Mouse (Mus musculus): ENCODE measurements around the gene Crebbp.

DNA sequence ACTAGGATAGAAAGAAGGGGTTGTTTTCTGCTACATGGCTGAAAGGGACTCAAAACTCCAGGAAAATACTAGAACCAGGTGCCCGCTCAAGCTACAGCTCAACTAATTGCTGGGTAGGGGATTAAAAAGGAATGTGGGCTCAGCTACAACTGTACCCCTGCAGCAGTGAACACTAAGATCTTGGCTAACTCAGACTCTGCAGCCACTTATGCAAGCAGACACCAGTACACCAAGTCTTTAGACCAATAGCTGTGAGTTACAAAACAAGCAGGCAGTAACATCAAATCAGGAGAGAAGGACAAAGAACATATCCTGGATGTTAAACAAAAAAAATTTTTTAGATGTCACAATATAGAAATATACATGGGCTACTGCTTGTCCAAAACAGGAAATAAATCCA lies 23.6 kb downstream of the Crebbp start:
- no peak for TF ChIP-seq CTCF (IDR thresholded peaks at IDR 0.05; ENCODE audit: borderline replicate concordance, extremely low read depth, insufficient read depth, insufficient read length)
- no peak for TF ChIP-seq POLR2A (IDR thresholded peaks at IDR 0.05; ENCODE audit: borderline replicate concordance, extremely low read depth, insufficient read depth, insufficient read length, poor library complexity, severe bottlenecking)
